Mouse (Mus musculus) spleen, postnatal 4 days (tissue): ENCODE measurements around the gene Slc15a5.

Experiments used
- DNase-seq, 2 experiments: peaks; one replicate each; pipeline ENCODE4 v3.0.0; 2022; ENCODE audit warnings: low spot score in 2 of 2

Gene Slc15a5

GRCm38 (mm10) chr6:138055572-138055971 lies 24.1 kb downstream of the Slc15a5 start:
- no peak for DNase-seq

- no peak for DNase-seq
These were observed 24.8 kb downstream of the Slc15a5 start for GRCm38 (mm10) chr6:138054956-138055355.

GRCm38 (mm10) chr6:138054166-138054565 lies 25.6 kb downstream of the Slc15a5 start:
- no peak for DNase-seq

- DNase-seq: peak in 1 of 2 experiments; percentile 11
These were observed 26.0 kb downstream of the Slc15a5 start for GRCm38 (mm10) chr6:138053686-138054085.

- no peak for DNase-seq
These were observed 34.4 kb downstream of the Slc15a5 start for GRCm38 (mm10) chr6:138045364-138045763.

- DNase-seq: no peak
These were observed 36.8 kb downstream of the Slc15a5 start for GRCm38 (mm10) chr6:138042891-138043290.

- no peak for DNase-seq
These were observed 37.9 kb downstream of the Slc15a5 start for GRCm38 (mm10) chr6:138041865-138042264.

GRCm38 (mm10) chr6:138037587-138037986 lies 42.1 kb downstream of the Slc15a5 start:
- no peak for DNase-seq

GRCm38 (mm10) chr6:138036891-138037290 lies 42.8 kb downstream of the Slc15a5 start:
- DNase-seq: no peak

- DNase-seq: no peak
These were observed 62.8 kb downstream of the Slc15a5 start for GRCm38 (mm10) chr6:138016898-138017297.

GRCm38 (mm10) chr6:138014976-138015674 lies 64.6 kb downstream of the Slc15a5 start:
- DNase-seq: no peak

- DNase-seq: no peak
These were observed 67.8 kb downstream of the Slc15a5 start for GRCm38 (mm10) chr6:138011955-138012354.

- DNase-seq: no peak
These were observed 72.0 kb downstream of the Slc15a5 start for GRCm38 (mm10) chr6:138007705-138008104.

GRCm38 (mm10) chr6:138006525-138007251 lies 73.0 kb downstream of the Slc15a5 start:
- DNase-seq: no peak

GRCm38 (mm10) chr6:137989853-137990252 lies 89.9 kb downstream of the Slc15a5 start:
- DNase-seq: no peak

- DNase-seq: no peak
These were observed 94.5 kb downstream of the Slc15a5 start for GRCm38 (mm10) chr6:137985169-137985568.

GRCm38 (mm10) chr6:137982195-137982737 lies 97.5 kb downstream of the Slc15a5 start:
- no peak for DNase-seq

GRCm38 (mm10) chr6:137980905-137981696 lies 98.6 kb downstream of the Slc15a5 start:
- no peak for DNase-seq

- DNase-seq: no peak
These were observed 99.3 kb downstream of the Slc15a5 start for GRCm38 (mm10) chr6:137980413-137980812.

- DNase-seq: no peak
These were observed 99.9 kb downstream of the Slc15a5 start for GRCm38 (mm10) chr6:137979802-137980201.

- DNase-seq: no peak
These were observed 103.7 kb downstream of the Slc15a5 start for GRCm38 (mm10) chr6:137976021-137976420.

GRCm38 (mm10) chr6:137963703-137964102 lies 116.0 kb downstream of the Slc15a5 start:
- DNase-seq: no peak
